Mouse (Mus musculus) cerebellum, postnatal 14 days (tissue): ENCODE data around the gene Gnptab.
A peak's percentile ranks its signal among the peaks of the same experiment; 100 is the strongest.
"Not testable (repeated sequence)": the region's sequence is repeated elsewhere in the genome, so short reads cannot be mapped to it uniquely, and the experiment has no call there.

Source experiments
- DNase-seq, 2 experiments: peaks; one replicate each; pipeline ENCODE4 v3.0.0; 2021; ENCODE audit warnings: mixed read lengths in 2 of 2

The Gnptab gene

DNA sequence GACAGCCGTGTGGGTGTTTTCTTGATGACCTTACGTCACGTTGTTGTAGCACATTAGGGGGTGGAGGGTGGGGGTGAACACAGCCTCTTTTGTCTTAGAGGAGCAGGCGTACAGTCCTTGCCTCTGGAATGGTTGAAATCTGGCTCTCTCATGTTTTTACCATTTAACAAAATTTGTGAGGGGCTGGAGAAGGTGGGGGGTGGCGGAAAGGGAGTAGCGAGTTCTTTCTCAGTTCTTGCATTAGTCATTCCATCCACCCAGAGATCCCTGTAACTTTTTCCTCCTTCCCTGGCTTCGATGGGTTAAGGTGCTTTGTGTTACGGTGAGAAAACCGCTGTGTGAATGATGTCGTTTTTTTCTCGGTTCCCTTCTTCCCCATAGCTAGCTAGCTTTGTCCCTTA, 41.2 kb downstream of the Gnptab start:
- DNase-seq: no peak

DNA sequence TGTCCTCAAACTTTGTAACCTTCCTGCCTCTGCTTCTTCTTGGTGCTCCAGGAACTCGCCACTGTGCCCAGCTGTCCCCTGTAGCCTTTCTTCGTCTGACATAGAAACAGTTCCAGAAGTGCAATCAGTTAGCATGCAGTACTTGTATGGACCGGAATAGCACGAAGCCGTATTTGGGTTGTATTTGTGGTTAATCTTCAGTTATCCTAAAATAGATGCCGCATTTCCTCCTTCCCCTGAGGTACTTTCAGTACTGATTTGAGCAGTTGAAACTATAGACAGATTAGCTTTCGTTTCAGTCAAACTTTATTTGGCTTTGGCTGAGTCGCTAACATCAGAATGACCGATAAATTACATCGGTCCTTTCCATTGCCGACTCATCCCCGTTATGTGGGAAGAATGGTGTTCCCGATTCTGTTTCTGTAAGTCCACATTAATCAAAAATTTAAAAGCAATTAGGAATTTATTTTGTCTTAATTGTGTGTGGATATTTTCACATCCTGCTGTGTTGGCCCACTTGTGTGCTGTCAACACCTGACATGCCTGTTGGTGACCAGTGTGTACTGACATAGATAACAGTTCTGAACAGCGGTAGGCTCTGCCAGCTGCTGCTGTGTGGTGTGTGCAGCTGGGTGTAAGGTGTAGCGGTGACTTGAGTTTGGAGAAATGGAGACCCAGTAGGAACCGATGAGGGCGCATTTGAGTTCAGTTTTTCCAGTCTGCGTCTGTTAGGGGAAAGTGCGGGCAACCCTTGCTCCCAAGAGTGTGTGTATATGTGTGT, 41.9 kb downstream of the Gnptab start:
- DNase-seq: no peak

DNA sequence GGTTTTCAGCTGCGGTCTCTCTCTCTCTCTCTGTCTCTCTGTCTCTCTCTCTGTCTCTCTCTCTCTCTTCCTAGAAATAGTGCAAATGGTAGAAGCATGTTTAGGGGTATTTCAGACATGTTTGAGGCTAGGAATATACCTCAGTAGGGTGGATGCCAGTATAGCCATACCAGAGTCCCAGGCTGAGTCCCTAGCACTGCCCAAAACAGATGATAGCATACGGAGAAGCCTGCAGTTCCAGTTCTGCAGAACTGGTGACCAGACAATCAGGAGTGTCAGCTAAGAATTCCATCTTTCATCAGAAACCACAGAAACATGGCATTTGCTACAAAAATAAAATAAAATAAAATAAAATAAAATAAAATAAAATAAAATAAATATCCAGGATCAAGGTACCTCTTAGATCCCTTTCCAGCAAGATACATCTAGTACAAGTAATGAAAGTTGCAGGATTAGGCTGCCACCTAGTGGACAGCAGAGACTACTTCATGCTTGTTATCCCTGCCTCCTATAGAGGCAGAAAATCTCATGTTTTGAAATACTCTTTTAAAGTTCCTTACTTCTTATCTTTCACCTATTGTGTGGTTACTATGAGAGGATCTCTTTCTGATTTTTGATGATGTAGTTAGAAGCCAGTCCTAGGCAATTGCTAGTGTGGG, 47.4 kb downstream of the Gnptab start:
- DNase-seq: peak; percentile 78

DNA sequence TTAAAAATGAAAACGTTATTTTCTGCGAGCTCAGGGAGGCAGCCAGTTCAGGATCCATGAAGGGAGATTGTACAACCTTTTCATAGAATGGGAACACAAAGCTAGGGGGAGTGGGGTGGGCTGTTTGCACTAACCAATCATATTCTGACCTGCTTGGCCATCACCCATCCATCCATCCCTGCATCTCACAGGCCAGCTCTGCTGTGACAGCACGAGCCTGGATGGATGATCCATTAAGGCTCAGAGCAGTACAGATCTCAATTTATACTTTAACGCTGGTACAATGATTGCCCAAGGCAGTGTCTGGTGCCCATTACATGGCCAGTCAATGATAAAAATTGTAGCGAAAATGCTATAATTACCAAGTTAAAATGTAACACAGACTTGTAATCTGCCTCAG, 48.0 kb downstream of the Gnptab start:
- DNase-seq: no peak

DNA sequence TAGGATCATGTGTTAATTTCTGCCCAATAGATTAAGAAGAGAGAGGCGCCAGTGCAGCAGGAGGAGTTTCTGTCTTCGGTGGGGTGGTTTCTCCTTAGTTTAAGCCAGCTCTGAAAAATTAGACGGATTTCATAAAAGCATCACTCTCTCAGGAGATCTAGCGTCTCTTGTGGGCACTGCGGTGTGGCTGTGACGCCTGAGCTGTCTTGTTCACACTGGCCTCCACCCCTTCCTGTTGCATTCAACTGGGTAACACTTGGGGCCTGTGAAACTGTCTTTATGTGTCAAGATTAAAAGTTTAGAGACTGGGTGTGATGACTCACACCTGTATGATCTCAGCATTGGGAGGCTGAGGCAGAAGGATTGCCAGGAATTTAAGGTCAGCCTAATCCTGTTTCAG, 49.1 kb downstream of the Gnptab start:
- DNase-seq: no peak

DNA sequence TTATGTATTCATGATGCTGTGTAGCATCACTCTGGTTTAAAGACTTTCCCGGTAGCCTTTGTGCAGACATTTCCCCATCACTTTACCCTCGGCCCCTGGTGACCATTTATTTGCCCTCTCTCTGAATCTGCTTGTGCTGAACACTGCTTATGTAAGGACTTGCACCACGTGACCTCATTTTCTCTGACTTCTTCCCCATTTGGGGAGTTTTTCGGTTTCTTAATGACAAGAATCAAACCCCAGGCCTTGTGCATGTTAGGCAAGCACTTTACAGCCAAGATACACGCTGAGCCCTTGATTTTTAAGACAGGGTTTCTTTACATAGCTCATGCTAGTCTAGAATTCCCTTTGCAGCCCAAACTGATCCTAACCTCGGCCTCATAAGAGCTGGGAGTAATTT, 62.3 kb downstream of the Gnptab start:
- no peak for DNase-seq

DNA sequence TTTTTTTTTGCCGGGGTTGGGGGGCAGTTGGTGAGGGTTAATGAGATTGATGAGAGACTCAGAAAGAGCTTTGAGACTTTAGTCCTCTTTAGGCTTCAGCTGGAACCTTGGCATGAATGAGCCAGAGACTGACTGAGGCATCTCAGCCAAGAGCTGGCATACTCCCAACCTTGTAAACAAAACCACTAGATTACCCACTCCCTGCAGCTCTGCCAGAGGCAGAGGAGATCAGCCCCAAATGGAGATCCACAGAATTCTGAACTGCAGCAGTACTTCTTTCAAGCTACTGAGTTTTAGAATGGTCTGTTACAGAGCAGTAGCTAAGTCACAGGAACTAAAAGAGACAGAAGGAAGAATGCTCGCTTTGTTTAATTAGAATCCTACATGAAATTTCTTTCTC, 72.3 kb downstream of the Gnptab start:
- DNase-seq: peak; percentile 77 to 83

DNA sequence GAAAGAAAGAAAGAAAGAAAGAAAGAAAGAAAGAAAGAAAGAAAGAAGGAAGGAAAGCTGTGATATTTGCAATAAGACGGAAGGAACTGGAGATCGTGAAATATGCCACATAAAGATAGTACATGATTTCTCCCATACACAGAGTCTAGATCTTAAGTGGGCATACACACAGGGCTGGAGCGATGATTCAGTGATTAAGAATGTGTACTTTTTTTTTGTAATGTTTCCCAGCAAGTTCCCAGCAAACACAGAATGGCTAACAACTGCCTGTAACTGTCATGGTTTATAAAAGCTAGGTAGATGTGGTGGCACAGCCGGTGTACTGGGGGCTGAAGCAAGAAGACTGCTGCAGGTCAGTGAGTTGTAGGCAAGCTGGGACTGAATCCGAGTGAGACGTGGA, 73.1 kb downstream of the Gnptab start:
- no peak for DNase-seq

DNA sequence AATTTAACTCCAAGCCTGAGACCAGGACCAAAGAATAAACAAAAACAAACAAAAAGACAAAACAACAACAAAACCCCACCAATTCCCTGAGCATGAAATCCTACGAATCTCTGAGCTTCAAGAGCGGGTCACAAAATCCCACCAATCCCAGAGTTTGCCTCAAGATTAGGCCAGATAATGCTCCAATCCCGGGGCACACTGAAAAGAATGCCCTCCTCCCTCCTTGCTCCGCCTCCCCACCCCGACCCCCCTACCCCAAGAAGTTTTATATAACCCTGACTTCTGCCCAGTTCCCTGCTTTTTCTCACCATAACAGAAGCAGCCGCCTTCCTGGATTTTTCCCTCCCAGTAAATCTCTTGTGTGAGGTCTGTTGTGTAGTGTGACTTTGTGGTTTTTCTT, 78.9 kb downstream of the Gnptab start:
- no peak for DNase-seq

DNA sequence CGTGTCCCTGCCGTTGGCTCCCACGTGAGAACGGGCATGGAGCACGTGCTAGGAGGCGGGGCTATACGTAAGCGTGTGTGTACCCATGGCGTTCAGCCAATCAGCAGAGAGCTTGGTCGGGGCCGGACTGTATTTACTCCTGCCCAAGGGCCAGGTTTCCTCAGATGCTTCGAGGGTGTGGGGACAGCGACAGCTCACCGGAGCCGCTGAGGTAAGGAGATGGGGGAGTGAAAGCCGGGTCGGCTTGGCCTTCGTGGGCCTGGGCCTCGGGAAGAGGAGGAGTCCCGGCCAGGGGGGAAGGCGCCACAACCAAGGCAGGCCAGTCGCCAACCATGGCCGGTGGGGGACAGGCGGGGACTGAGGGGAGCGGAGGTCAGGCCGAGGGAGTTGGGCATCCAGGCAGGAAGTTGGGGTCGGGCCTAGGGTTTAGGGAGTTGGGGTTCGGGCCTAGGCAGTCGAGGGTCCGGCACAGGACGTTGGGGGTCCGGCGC, 80.6 kb downstream of the Gnptab start, which contains the start of gene Sycp3:
Gene Sycp3, plus strand, starts transcription at position 68 of the 491 bp plus-strand sequence.
- DNase-seq: no peak

DNA sequence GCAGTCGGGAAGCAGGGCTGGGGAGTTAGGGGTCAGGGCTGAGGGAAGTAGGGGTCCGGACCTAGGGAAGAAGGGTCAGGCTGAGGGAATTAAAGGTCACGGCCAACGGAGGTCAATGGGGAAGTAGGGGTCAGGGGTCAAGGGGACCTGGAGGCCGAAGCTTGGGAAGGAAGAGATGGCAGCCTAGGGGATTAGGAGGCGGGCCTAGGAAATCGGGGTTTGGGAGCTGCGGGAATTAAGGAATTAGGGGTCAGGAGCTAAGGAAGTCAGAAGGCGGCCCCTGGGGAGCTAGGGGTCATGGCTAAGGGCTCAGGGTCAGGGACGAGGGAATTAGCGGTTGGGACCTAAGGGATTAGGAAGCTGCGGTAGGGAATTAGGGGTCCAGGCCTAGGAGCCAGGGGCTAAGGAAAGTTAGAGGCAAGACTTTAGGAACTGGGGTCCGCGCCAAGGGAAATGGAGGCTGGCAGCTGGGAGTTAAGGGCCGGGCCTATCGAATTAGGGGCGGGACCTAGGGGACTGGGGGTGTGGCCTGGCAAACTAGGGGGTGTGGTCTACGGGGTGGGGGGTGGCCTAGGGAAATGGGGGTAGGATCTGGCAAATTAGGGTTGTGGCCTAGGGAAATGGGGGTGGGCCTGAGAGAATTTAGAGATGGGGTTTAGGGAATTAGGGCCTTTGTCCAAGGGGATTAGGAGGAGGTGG, 81.3 kb downstream of the Gnptab start:
- no peak for DNase-seq

DNA sequence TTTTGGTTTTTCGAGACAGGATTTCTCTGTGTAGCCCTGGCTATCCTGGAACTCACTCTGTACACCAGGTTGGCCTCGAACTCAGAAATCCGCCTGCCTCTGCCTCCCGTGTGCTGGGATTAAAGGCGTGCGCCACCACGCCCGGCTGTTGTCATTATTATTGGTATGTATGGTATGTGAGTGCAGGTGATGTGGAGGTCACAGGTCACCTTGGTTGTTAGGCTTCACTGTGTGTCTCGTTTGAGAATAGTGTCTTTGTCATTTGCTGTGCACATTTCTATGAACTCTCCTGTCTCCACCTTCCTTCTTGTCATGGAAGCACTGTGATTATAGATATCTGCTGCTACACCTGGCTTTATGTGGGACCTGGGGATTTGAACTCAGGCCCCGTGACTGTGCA, 103.9 kb downstream of the Gnptab start:
- DNase-seq: not testable (repeated sequence)

DNA sequence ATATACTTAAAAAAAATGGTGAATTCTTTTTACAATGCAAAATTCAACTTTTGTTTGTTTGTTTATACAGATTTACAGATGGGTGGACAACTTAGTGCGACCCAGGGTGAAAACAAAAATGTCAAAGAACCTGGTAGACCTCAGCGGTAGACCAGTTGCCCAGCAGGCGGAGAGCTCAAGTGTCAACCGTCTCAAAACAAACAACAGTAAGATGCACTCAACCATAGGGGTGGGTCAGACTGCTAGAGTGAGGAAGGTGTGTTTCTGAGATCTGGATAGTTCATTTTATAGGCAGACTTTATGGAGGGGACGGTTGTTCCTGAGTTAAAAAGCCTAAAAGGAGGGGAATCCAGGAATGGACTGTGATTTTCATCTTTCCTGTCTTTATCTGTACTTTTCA, 109.7 kb downstream of the Gnptab start:
- DNase-seq: no peak

DNA sequence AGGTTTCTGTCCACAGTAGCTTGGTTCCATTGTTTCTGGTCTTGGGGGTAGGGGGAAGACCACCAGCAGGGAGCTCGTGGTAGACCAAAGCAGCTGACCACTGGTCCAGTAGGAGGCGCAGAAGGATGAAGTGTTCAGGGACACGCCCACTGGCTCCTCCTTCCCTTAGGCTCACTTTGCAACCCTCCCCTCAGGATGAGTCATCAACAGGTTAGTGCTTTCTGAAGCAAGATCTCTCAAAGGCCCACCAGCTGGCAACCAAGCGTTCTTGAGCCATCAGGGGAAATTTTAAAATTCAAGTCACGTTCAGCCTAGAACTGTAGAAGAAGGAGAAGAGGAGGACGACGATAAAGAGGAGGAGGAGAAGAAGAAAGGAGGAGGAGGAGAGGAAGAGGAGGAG, 112.7 kb downstream of the Gnptab start:
- no peak for DNase-seq

DNA sequence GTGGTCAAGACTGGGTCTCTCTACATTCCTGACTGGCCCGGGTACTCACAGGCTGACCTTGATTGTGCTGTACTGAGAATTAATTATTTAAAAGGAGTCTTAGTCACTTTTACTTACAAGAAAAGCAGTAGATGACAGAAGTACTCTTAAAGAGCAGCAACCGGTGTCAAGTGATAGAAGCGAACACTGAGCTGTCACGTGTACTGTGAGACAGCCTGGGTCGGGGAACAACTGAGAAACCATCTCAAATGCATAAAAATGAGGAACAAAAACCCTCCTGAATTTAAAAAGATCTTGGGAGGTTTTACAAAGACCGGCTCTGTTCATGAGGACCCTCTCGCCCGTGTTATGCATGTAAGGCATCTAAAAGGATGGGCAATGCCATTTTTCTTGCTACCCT, 113.7 kb downstream of the Gnptab start:
- no peak for DNase-seq

DNA sequence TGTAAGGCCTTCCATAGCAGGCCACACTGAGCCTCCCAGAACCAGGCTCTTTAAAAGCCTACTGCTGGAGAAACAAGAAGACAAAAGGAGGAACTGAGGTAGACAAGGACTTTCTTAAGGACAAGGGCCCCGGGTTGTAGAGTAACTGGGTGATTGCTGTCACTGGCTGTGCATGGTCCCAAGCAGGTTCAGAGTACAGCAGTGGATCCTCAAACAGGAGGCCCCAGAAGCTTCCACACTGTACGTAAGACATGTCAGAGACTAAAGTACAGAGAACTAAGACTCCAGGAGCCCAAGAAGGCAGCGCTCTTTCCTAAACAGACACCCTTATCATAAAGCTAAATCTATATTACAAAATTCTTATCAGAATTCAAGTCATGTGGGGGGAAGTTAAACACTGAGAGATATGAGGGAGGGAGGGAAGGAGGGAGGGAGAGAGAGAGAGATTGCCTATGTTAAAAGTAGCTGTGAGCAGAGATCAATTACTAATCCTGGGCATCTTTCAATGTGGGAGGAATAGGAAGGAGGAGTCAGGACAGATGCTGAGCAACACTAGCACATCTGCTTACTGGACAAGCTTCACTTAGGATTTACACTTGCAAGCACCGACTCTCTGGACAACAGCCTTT, 116.1 kb downstream of the Gnptab start:
- no peak for DNase-seq
